ENCODE assay signal across 8 mouse cellular contexts in genomic region chr6:88832663-88833062, GRCm38 (mm10). TPM values are rescaled to one million over a fixed set of nuclear protein-coding genes. Genes with fewer than 3 reads are reported as not detected.
DNase-seq lines count a peak whose midpoint lies in the region; ATAC-seq and TF ChIP-seq lines count a peak whose summit lies in the region.

No protein-coding gene starts in this region.

- H3K4me3 ChIP-seq in forebrain, embryonic 10.5 days: no peak overlapping the region
- no peak overlapping the region for H3K4me3 ChIP-seq in forebrain, embryonic 15.5 days
- no peak overlapping the region for H3K4me3 ChIP-seq in midbrain, embryonic 11.5 days (ENCODE audit: low read depth, low read length)
- H3K4me3 ChIP-seq in midbrain, embryonic 10.5 days: no peak overlapping the region
- H3K4me3 ChIP-seq in forebrain, embryonic 11.5 days (ENCODE audit: low read depth, low read length): no peak overlapping the region
- H3K4me3 ChIP-seq in liver, postnatal 0 days (ENCODE audit: low read depth, low read length): no peak overlapping the region

- ATAC-seq in forebrain, embryonic 15.5 days (replicated peaks): no peak
- peak; percentile 52 for ATAC-seq in midbrain, embryonic 11.5 days (ENCODE audit: low FRiP score)
- ATAC-seq in forebrain, embryonic 11.5 days (replicated peaks; ENCODE audit: low FRiP score): peak; percentile 50
- 0 out of 2 replicates have a peak, but pooled peaks have one; percentile 30 for ATAC-seq in liver, postnatal 0 days

- whole genome bisulfite sequencing in forebrain, embryonic 10.5 days: 79% methylated on average over 5 of the region's 5 CpGs
- 75% methylated on average over 5 of the region's 5 CpGs for WGBS in forebrain, embryonic 15.5 days
- 77% methylated on average over 5 of the region's 5 CpGs for WGBS in midbrain, embryonic 11.5 days
- WGBS in midbrain, embryonic 10.5 days: 74% methylated on average over 5 of the region's 5 CpGs
- WGBS in forebrain, embryonic 11.5 days: 81% methylated on average over 5 of the region's 5 CpGs
- 64% methylated on average over 5 of the region's 5 CpGs for WGBS in liver, postnatal 0 days (ENCODE audit: insufficient replicate concordance)

- 0 out of 2 replicates have a peak, but pooled peaks cover 6% of the 10 kb centered on the region for H3K27me3 ChIP-seq in forebrain, embryonic 10.5 days (ENCODE audit: poor library complexity, severe bottlenecking)
- no peaks in the 10 kb centered on the region for H3K27me3 ChIP-seq in forebrain, embryonic 15.5 days
- H3K27me3 ChIP-seq in midbrain, embryonic 11.5 days (ENCODE audit: control insufficient read depth, insufficient read depth, low read length): no peaks in the 10 kb centered on the region
- peaks cover 8% of the 10 kb centered on the region; the same call in 1 of the 2 replicates for H3K27me3 ChIP-seq in midbrain, embryonic 10.5 days (ENCODE audit: low read depth, poor library complexity, severe bottlenecking)
- H3K27me3 ChIP-seq in forebrain, embryonic 11.5 days (ENCODE audit: control insufficient read depth, insufficient read depth, low read length): no peaks in the 10 kb centered on the region
- H3K27me3 ChIP-seq in liver, postnatal 0 days (ENCODE audit: insufficient read depth, low read length): no peaks in the 10 kb centered on the region

- H3K4me1 ChIP-seq in forebrain, embryonic 10.5 days: peaks cover 12% of the 10 kb centered on the region
- H3K4me1 ChIP-seq in forebrain, embryonic 15.5 days: no peaks in the 10 kb centered on the region
- H3K4me1 ChIP-seq in midbrain, embryonic 11.5 days (ENCODE audit: control insufficient read depth, insufficient read depth, low read length): no peaks in the 10 kb centered on the region
- H3K4me1 ChIP-seq in midbrain, embryonic 10.5 days: peaks cover 9% of the 10 kb centered on the region
- no peaks in the 10 kb centered on the region for H3K4me1 ChIP-seq in forebrain, embryonic 11.5 days (replicated peaks; ENCODE audit: control insufficient read depth, insufficient read depth, low read length)
- H3K4me1 ChIP-seq in liver, postnatal 0 days (ENCODE audit: insufficient read depth): peaks cover 39% of the 10 kb centered on the region

- 0 out of 2 replicates have a peak overlapping the region, but pooled peaks have one; percentile 17 for H3K27ac ChIP-seq in forebrain, embryonic 10.5 days
- H3K27ac ChIP-seq in forebrain, embryonic 15.5 days (replicated peaks): no peak overlapping the region
- no peak overlapping the region for H3K27ac ChIP-seq in midbrain, embryonic 11.5 days (ENCODE audit: low read depth, low read length)
- no peak overlapping the region for H3K27ac ChIP-seq in midbrain, embryonic 10.5 days (replicated peaks)
- H3K27ac ChIP-seq in forebrain, embryonic 11.5 days (ENCODE audit: low read depth, low read length): no peak overlapping the region
- peak overlapping the region; percentile 65 for H3K27ac ChIP-seq in liver, postnatal 0 days (ENCODE audit: low read depth)

- no peak for TF ChIP-seq CTCF in liver, postnatal 0 days (IDR thresholded peaks at IDR 0.05; ENCODE audit: low read depth)

- no peak for TF ChIP-seq EP300 in liver, postnatal 0 days (IDR thresholded peaks at IDR 0.05; ENCODE audit: low read depth)

- no peak overlapping the region for H3K9ac ChIP-seq in forebrain, embryonic 15.5 days (replicated peaks)
- no peak overlapping the region for H3K9ac ChIP-seq in midbrain, embryonic 11.5 days (ENCODE audit: low read length)
- H3K9ac ChIP-seq in forebrain, embryonic 11.5 days (ENCODE audit: low read length): no peak overlapping the region
- H3K9ac ChIP-seq in liver, postnatal 0 days (replicated peaks): no peak overlapping the region

- DNase-seq in forebrain, embryonic 10.5 days (ENCODE audit: extremely low spot score, low spot score): no peak
- DNase-seq in midbrain, embryonic 11.5 days (ENCODE audit: low spot score, missing footprints): peak; percentile 84
- DNase-seq in midbrain, embryonic 10.5 days (ENCODE audit: low spot score): no peak
- no peak for DNase-seq in forebrain, embryonic 11.5 days (ENCODE audit: low spot score)
- peak; percentile 45 for DNase-seq in liver, postnatal 0 days
- no peak for DNase-seq in spleen, postnatal 36 days (ENCODE audit: low spot score in 2 of 2)
- no peak for DNase-seq in adrenal gland, adult (ENCODE audit: inconsistent age in 2 of 2, low spot score in 1 of 2)

- peaks cover 19% of the 10 kb centered on the region for H3K36me3 ChIP-seq in forebrain, embryonic 10.5 days (replicated peaks)
- H3K36me3 ChIP-seq in forebrain, embryonic 15.5 days: peaks cover 5% of the 10 kb centered on the region; the same call in 1 of the 2 replicates
- no peaks in the 10 kb centered on the region for H3K36me3 ChIP-seq in midbrain, embryonic 11.5 days (ENCODE audit: control insufficient read depth, insufficient read depth, low read length)
- peaks cover 16% of the 10 kb centered on the region for H3K36me3 ChIP-seq in midbrain, embryonic 10.5 days
- H3K36me3 ChIP-seq in forebrain, embryonic 11.5 days (ENCODE audit: control insufficient read depth, insufficient read depth, low read length): no peaks in the 10 kb centered on the region
- peaks cover 18% of the 10 kb centered on the region for H3K36me3 ChIP-seq in liver, postnatal 0 days (replicated peaks; ENCODE audit: insufficient read depth, low read length)

- H3K4me2 ChIP-seq in forebrain, embryonic 15.5 days (replicated peaks): no peak overlapping the region
- H3K4me2 ChIP-seq in midbrain, embryonic 11.5 days: no peak overlapping the region
- no peak overlapping the region for H3K4me2 ChIP-seq in forebrain, embryonic 11.5 days (ENCODE audit: low read depth, low read length, severe bottlenecking)
- no peak overlapping the region for H3K4me2 ChIP-seq in liver, postnatal 0 days (ENCODE audit: low read depth, low read length)

- no peaks in the 10 kb centered on the region for H3K9me3 ChIP-seq in forebrain, embryonic 10.5 days
- no peaks in the 10 kb centered on the region for H3K9me3 ChIP-seq in forebrain, embryonic 15.5 days
- no peaks in the 10 kb centered on the region for H3K9me3 ChIP-seq in midbrain, embryonic 11.5 days (ENCODE audit: control insufficient read depth, low read length)
- no peaks in the 10 kb centered on the region for H3K9me3 ChIP-seq in midbrain, embryonic 10.5 days (replicated peaks)
- H3K9me3 ChIP-seq in forebrain, embryonic 11.5 days (ENCODE audit: control insufficient read depth, low read length): no peaks in the 10 kb centered on the region
- no peaks in the 10 kb centered on the region for H3K9me3 ChIP-seq in liver, postnatal 0 days (ENCODE audit: low read length)

RNA-seq across cellular contexts. Expression of gene Abtb1, which starts 9.1 kb away (rescaled TPM):
- 20.8 and 21.5 TPM in 2 replicates for polyA plus RNA-seq in forebrain, embryonic 10.5 days (2016; fragmentation: Nextera tagmentation; extraction: Ambion mirVana)
- 37.6 and 40.0 TPM in 2 replicates for polyA plus RNA-seq in forebrain, embryonic 15.5 days (2015; fragmentation: Nextera tagmentation; extraction: Ambion mirVana)
- 15.4 and 17.4 TPM in 2 replicates for polyA plus RNA-seq in midbrain, embryonic 11.5 days (2014; fragmentation: Nextera tagmentation; extraction: Ambion mirVana)
- polyA plus RNA-seq in midbrain, embryonic 10.5 days (2016; fragmentation: Nextera tagmentation; extraction: Ambion mirVana): 22.5 and 26.3 TPM in 2 replicates
- 14.4 and 15.3 TPM in 2 replicates for polyA plus RNA-seq in forebrain, embryonic 11.5 days (2014; fragmentation: Nextera tagmentation; extraction: Ambion mirVana)
- polyA plus RNA-seq in liver, postnatal 0 days (2015; fragmentation: Nextera tagmentation; extraction: Ambion mirVana): 36.2 and 39.1 TPM in 2 replicates

RNA-seq across cellular contexts. Expression of gene Podxl2, which starts 42.2 kb away (rescaled TPM):
- 44.7 and 52.8 TPM in 2 replicates for polyA plus RNA-seq in forebrain, embryonic 10.5 days (2016; fragmentation: Nextera tagmentation; extraction: Ambion mirVana)
- polyA plus RNA-seq in forebrain, embryonic 15.5 days (2015; fragmentation: Nextera tagmentation; extraction: Ambion mirVana): 590 and 608 TPM in 2 replicates
- polyA plus RNA-seq in midbrain, embryonic 11.5 days (2014; fragmentation: Nextera tagmentation; extraction: Ambion mirVana): 118 and 119 TPM in 2 replicates
- 69.4 and 117 TPM in 2 replicates for polyA plus RNA-seq in midbrain, embryonic 10.5 days (2016; fragmentation: Nextera tagmentation; extraction: Ambion mirVana)
- polyA plus RNA-seq in forebrain, embryonic 11.5 days (2014; fragmentation: Nextera tagmentation; extraction: Ambion mirVana): 109 and 115 TPM in 2 replicates
- 1.1 and 1.3 TPM in 2 replicates for polyA plus RNA-seq in liver, postnatal 0 days (2015; fragmentation: Nextera tagmentation; extraction: Ambion mirVana)

Comparison
In these comparisons a context has a peak if more than half of its experiments do, and no peak if none do; other contexts are left out.
1. DNase-seq: peak in midbrain, embryonic 11.5 days (single experiment) and liver, postnatal 0 days (single experiment); none in forebrain, embryonic 10.5 days (single experiment), midbrain, embryonic 10.5 days (single experiment), forebrain, embryonic 11.5 days (single experiment), spleen, postnatal 36 days (0 of 2) and adrenal gland, adult (0 of 2).
2. H3K27ac ChIP-seq: peak in forebrain, embryonic 10.5 days (single experiment) and liver, postnatal 0 days (single experiment); none in forebrain, embryonic 15.5 days (single experiment), midbrain, embryonic 11.5 days (single experiment), midbrain, embryonic 10.5 days (single experiment) and forebrain, embryonic 11.5 days (single experiment).
3. RNA of gene Podxl2, which starts 42.2 kb away (polyA plus RNA-seq): 590 to 608 TPM in forebrain, embryonic 15.5 days, 118 to 119 TPM in midbrain, embryonic 11.5 days, 109 to 115 TPM in forebrain, embryonic 11.5 days, 69.4 to 117 TPM in midbrain, embryonic 10.5 days and 44.7 to 52.8 TPM in forebrain, embryonic 10.5 days; 1.1 to 1.3 TPM in liver, postnatal 0 days; every median in the first group is over 10 times any median in the second.